Mouse (Mus musculus) liver, adult 2 months (tissue): ENCODE measurements around the gene Plekhm3. TPM values are rescaled to one million over a fixed set of nuclear protein-coding genes. Genes with fewer than 3 reads are reported as not detected.

Source experiments
- DNase-seq: peaks from one replicate; pipeline ENCODE4 v3.0.0-alpha.2; 2011; ENCODE audit warnings: low read depth, low spot score; ENCODE audit errors: extremely low read depth
- H3K27ac ChIP-seq: fragments of 200-500 bp; replicated peaks from 2 replicates; pipeline ENCODE4 v1.5.1; 2012; ENCODE audit warnings: low read depth, mild to moderate bottlenecking, control low read depth, inconsistent platforms, low read length; ENCODE audit not compliant: insufficient read depth
- H3K27me3 ChIP-seq: fragments of 200-500 bp; 2 replicates; pipeline ENCODE4 v1.6.1; 2012; ENCODE audit warnings: mild to moderate bottlenecking, moderate library complexity, low read length, inconsistent platforms; ENCODE audit not compliant: control insufficient read depth, insufficient read depth
- H3K36me3 ChIP-seq: fragments of 200-500 bp; 2 replicates; pipeline ENCODE4 v1.6.1; 2012; ENCODE audit warnings: low read length, inconsistent platforms; ENCODE audit not compliant: control insufficient read depth, insufficient read depth
- H3K4me1 ChIP-seq: fragments of 200-500 bp; 2 replicates; pipeline ENCODE4 v1.6.1; 2011; ENCODE audit warnings: low read length; ENCODE audit not compliant: control insufficient read depth, insufficient read depth
- H3K4me3 ChIP-seq: fragments of 200-500 bp; 2 replicates; pipeline ENCODE4 v1.5.1; 2011; ENCODE audit warnings: low read depth, mild to moderate bottlenecking, control low read depth, low read length, moderate library complexity; ENCODE audit not compliant: insufficient read depth
- H3K79me2 ChIP-seq: fragments of 200-500 bp; 2 replicates; pipeline ENCODE4 v1.6.1; 2012; ENCODE audit warnings: inconsistent platforms, mild to moderate bottlenecking, low read length, moderate library complexity; ENCODE audit not compliant: control insufficient read depth, insufficient read depth
- H3K9ac ChIP-seq: fragments of 200-500 bp; 2 replicates; pipeline ENCODE4 v1.6.1; 2012; ENCODE audit warnings: low read depth, mild to moderate bottlenecking, control low read depth, inconsistent platforms, low read length
- CTCF ChIP-seq: fragments of 200-500 bp; IDR thresholded peaks from 2 replicates; pipeline ENCODE4 v1.5.1; 2011; ENCODE audit warnings: low read depth, low read length, control low read depth
- POLR2A ChIP-seq: fragments of 200-500 bp; IDR thresholded peaks from 2 replicates; pipeline ENCODE4 v1.6.1; 2011; ENCODE audit warnings: low read length, control low read depth; ENCODE audit not compliant: insufficient read depth; ENCODE audit errors: extremely low read depth
- WGBS: fragments of 180-500 bp; shearing (Covaris S2); methylation state at CpG from one replicate; pipeline ENCODE4 v1.1.7; 2018; 5-methylcytosine and 5-hydroxymethylcytosine counted together
- polyA plus RNA-seq: library from polyadenylated mRNA; depleted of rRNA; stranded (reverse); fragments of >200 nt; gene quantifications from 2 replicates; pipeline ENCODE4 v1.2.3, GENCODE M21; 2012
- total RNA-seq: library from RNA; depleted of rRNA; stranded (reverse); fragments of >200 nt; gene quantifications from 2 replicates; pipeline ENCODE4 v1.2.3, GENCODE M21; 2014

The Plekhm3 gene
- total and polyA plus RNA-seq, 2 experiments: 0.73 to 2.8 TPM

- Histone ChIP-seq H3K27me3 (no peaks in the 10 kb centered on the region), H3K36me3 (no peaks in the 10 kb centered on the region), H3K79me2 (no peaks in the 10 kb centered on the region), H3K27ac (no peak overlapping the region), H3K4me3 (no peak overlapping the region), H3K9ac (no peak overlapping the region), H3K4me1 (peaks cover 30% of the 10 kb centered on the region)
- TF ChIP-seq CTCF (no peak), POLR2A (no peak)
- peak; percentile 61 for DNase-seq
- 50% methylated on average over 9 of the region's 9 CpGs for WGBS
These were observed 165.5 kb downstream of the Plekhm3 start for GRCm38 (mm10) chr1:64790806-64791790.

- Histone ChIP-seq H3K27ac (peak overlapping the region; percentile 30), H3K4me1 (peaks cover 21% of the 10 kb centered on the region), H3K4me3 (no peak overlapping the region), H3K27me3 (no peaks in the 10 kb centered on the region), H3K79me2 (no peaks in the 10 kb centered on the region), H3K9ac (no peak overlapping the region), H3K36me3 (no peaks in the 10 kb centered on the region)
- 25% methylated on average over 6 of the region's 6 CpGs for WGBS
- TF ChIP-seq CTCF: no peak
- no peak for TF ChIP-seq POLR2A
- DNase-seq: peak; percentile 98
These were observed 168.7 kb downstream of the Plekhm3 start for GRCm38 (mm10) chr1:64787701-64788515.

GRCm38 (mm10) chr1:64779863-64780262, 176.8 kb downstream of the Plekhm3 start:
- Histone ChIP-seq H3K27me3 (no peaks in the 10 kb centered on the region), H3K4me1 (no peaks in the 10 kb centered on the region), H3K9ac (no peak overlapping the region), H3K27ac (no peak overlapping the region), H3K36me3 (no peaks in the 10 kb centered on the region), H3K79me2 (no peaks in the 10 kb centered on the region), H3K4me3 (no peak overlapping the region)
- 96% methylated on average over 12 of the region's 12 CpGs for WGBS
- no peak for DNase-seq
- no peak for TF ChIP-seq CTCF
- no peak for TF ChIP-seq POLR2A

- H3K79me2 ChIP-seq: no peaks in the 10 kb centered on the region
- H3K36me3 ChIP-seq: no peaks in the 10 kb centered on the region
- H3K9ac ChIP-seq: no peak overlapping the region
- no peak overlapping the region for H3K27ac ChIP-seq
- no peak overlapping the region for H3K4me3 ChIP-seq
- TF ChIP-seq POLR2A (no peak), CTCF (no peak)
- WGBS: 85% methylated on average over 5 of the region's 5 CpGs
- no peaks in the 10 kb centered on the region for H3K4me1 ChIP-seq
- no peaks in the 10 kb centered on the region for H3K27me3 ChIP-seq
- no peak for DNase-seq
These were observed 177.2 kb downstream of the Plekhm3 start for GRCm38 (mm10) chr1:64779415-64779814.

- Histone ChIP-seq H3K36me3 (no peaks in the 10 kb centered on the region), H3K4me3 (no peak overlapping the region), H3K79me2 (no peaks in the 10 kb centered on the region), H3K4me1 (no peaks in the 10 kb centered on the region), H3K27me3 (no peaks in the 10 kb centered on the region), H3K27ac (no peak overlapping the region), H3K9ac (no peak overlapping the region)
- WGBS: 91% methylated on average over 4 of the region's 4 CpGs
- DNase-seq: no peak
- TF ChIP-seq POLR2A (no peak), CTCF (no peak)
These were observed 183.3 kb downstream of the Plekhm3 start for GRCm38 (mm10) chr1:64773305-64773704.
